Mouse (Mus musculus): ENCODE measurements at regions not wholly inside any gene's neighbourhood (a gene's known extent, or its start where the extent isn't known, plus 50 kb on each side); places are given as distances from the start of the nearest gene placed in this dataset.

GRCm38 (mm10) chr13:37468304-37469178, 123.5 kb downstream of the Ly86 start:
- no peak for TF ChIP-seq CTCF (IDR thresholded peaks at IDR 0.05)
- H3K9me3 ChIP-seq (ENCODE audit: low read length), result no peaks in the 10 kb centered on the region
- H3K4me1 ChIP-seq (ENCODE audit: insufficient read depth, low read length), result no peaks in the 10 kb centered on the region; the same call in 1 of the 2 replicates
- no peak overlapping the region for H3K4me2 ChIP-seq (ENCODE audit: low read depth, low read length, poor library complexity, severe bottlenecking)
- 54% methylated on average over 17 of the region's 17 CpGs for WGBS
- no peak overlapping the region for H3K27ac ChIP-seq (ENCODE audit: low read depth, low read length)
- ATAC-seq (ENCODE audit: low FRiP score), result no peak
- DNase-seq (ENCODE audit: low spot score), result peak; percentile 37
- no peak overlapping the region for H3K4me3 ChIP-seq (ENCODE audit: low read depth, low read length)
- H3K9ac ChIP-seq (replicated peaks; ENCODE audit: low read length, poor library complexity, severe bottlenecking), result no peak overlapping the region
- H3K27me3 ChIP-seq (ENCODE audit: insufficient read depth, low read length), result no peaks in the 10 kb centered on the region; the same call in 1 of the 2 replicates
- no peaks in the 10 kb centered on the region for H3K36me3 ChIP-seq (ENCODE audit: insufficient read depth, low read length)

GRCm38 (mm10) chr13:37470230-37470907, 125.4 kb downstream of the Ly86 start:
- ATAC-seq (ENCODE audit: low FRiP score), result no peak
- DNase-seq (ENCODE audit: low spot score), result peak; percentile 34
- H3K9ac ChIP-seq (replicated peaks; ENCODE audit: low read length, poor library complexity, severe bottlenecking), result no peak overlapping the region
- H3K27ac ChIP-seq (ENCODE audit: low read depth, low read length), result no peak overlapping the region
- no peaks in the 10 kb centered on the region for H3K36me3 ChIP-seq (ENCODE audit: insufficient read depth, low read length)
- H3K4me2 ChIP-seq (ENCODE audit: low read depth, low read length, poor library complexity, severe bottlenecking), result no peak overlapping the region
- no peaks in the 10 kb centered on the region; the same call in 1 of the 2 replicates for H3K4me1 ChIP-seq (ENCODE audit: insufficient read depth, low read length)
- 59% methylated on average over 11 of the region's 11 CpGs for WGBS
- TF ChIP-seq CTCF (IDR thresholded peaks at IDR 0.05), result no peak
- no peak overlapping the region for H3K4me3 ChIP-seq (ENCODE audit: low read depth, low read length)
- no peaks in the 10 kb centered on the region for H3K9me3 ChIP-seq (ENCODE audit: low read length)
- H3K27me3 ChIP-seq (ENCODE audit: insufficient read depth, low read length), result no peaks in the 10 kb centered on the region; the same call in 1 of the 2 replicates

DNA sequence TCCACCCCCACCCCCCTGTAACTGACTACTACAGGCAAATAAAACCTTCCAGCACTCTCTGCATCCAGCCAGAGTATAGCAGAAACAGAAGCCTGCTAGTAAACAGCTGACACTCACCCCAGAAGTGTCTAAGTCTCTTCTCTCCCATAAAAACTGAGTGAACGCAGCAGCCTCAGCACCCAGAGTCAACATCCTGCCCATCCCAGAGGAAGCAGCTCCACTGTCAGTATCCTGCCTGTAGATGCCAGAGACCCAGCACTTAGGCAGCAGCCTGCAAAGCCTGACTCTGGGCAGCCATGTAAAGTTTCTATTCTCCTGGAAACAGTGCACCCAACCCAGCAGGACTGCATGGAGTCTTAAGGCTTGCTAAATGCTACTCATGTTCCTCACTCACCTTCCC, 128.4 kb downstream of the Ly86 start:
- Histone ChIP-seq H3K4me3 (ENCODE audit: low read depth, low read length) (no peak overlapping the region), H3K27ac (ENCODE audit: low read depth, low read length) (no peak overlapping the region), H3K9me3 (ENCODE audit: low read length) (no peaks in the 10 kb centered on the region), H3K36me3 (ENCODE audit: insufficient read depth, low read length) (no peaks in the 10 kb centered on the region), H3K4me2 (ENCODE audit: low read depth, low read length, poor library complexity, severe bottlenecking) (no peak overlapping the region), H3K4me1 (ENCODE audit: insufficient read depth, low read length) (peaks cover 3% of the 10 kb centered on the region; the same call in 1 of the 2 replicates), H3K9ac (replicated peaks; ENCODE audit: low read length, poor library complexity, severe bottlenecking) (no peak overlapping the region), H3K27me3 (ENCODE audit: insufficient read depth, low read length) (0 out of 2 replicates have a peak, but pooled peaks cover 3% of the 10 kb centered on the region)
- ATAC-seq (ENCODE audit: low FRiP score) (no peak), DNase-seq (ENCODE audit: low spot score) (no peak)
- TF ChIP-seq CTCF (IDR thresholded peaks at IDR 0.05), result no peak
- WGBS, result 61% methylated on average over 1 of the region's 1 CpGs

GRCm38 (mm10) chr13:37475804-37476203, 130.8 kb downstream of the Ly86 start:
- Histone ChIP-seq H3K9me3 (ENCODE audit: low read length) (no peaks in the 10 kb centered on the region), H3K27ac (ENCODE audit: low read depth, low read length) (no peak overlapping the region), H3K4me3 (ENCODE audit: low read depth, low read length) (no peak overlapping the region), H3K9ac (replicated peaks; ENCODE audit: low read length, poor library complexity, severe bottlenecking) (no peak overlapping the region), H3K4me1 (ENCODE audit: insufficient read depth, low read length) (peaks cover 3% of the 10 kb centered on the region; the same call in 1 of the 2 replicates), H3K4me2 (ENCODE audit: low read depth, low read length, poor library complexity, severe bottlenecking) (no peak overlapping the region), H3K27me3 (ENCODE audit: insufficient read depth, low read length) (peaks cover 3% of the 10 kb centered on the region; the same call in 1 of the 2 replicates), H3K36me3 (ENCODE audit: insufficient read depth, low read length) (no peaks in the 10 kb centered on the region)
- no peak for DNase-seq (ENCODE audit: low spot score)
- WGBS, result 80% methylated on average over 3 of the region's 3 CpGs
- TF ChIP-seq CTCF (IDR thresholded peaks at IDR 0.05), result no peak
- ATAC-seq (ENCODE audit: low FRiP score), result no peak

DNA sequence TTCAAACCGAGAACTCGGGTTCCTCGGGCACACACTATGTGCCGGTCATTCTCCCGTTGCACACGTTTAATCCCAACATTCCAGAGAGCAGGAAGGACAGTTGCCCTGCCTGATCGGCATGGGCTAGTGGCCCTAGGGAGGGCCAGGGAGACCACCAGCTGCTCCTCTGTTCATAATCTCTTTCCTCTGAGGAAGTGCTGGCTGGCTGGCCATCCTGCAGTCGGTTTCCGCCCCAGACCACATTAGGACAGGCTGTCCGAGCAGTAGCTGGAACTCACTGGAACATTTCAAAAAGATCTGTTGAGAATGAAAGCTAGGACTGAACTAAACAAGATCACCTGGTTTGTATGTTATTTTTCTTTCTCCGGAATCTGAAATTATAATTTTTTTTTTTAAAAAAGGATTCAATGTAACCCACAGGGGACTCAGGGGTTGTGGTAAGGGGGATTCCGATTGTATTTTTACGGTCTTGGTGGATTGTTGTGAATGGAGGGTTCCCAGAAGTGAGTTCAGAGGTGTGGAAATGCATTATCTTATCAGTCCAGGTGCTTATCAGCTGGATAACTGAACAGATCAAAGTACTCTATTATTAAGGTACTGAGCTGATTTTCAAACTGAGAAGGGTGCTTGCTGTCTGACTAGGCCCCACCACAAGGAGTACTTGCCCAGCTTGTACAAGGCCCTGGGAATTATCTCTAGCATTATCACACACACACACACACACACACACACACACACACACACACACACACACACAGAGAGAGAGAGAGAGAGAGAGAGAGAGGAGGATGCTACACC, 131.4 kb downstream of the Ly86 start:
- H3K27me3 ChIP-seq (ENCODE audit: insufficient read depth, low read length), result peaks cover 3% of the 10 kb centered on the region; the same call in 1 of the 2 replicates
- DNase-seq (ENCODE audit: low spot score) (no peak), ATAC-seq (ENCODE audit: low FRiP score) (no peak)
- H3K27ac ChIP-seq (ENCODE audit: low read depth, low read length), result no peak overlapping the region
- no peak overlapping the region for H3K4me2 ChIP-seq (ENCODE audit: low read depth, low read length, poor library complexity, severe bottlenecking)
- H3K4me3 ChIP-seq (ENCODE audit: low read depth, low read length), result no peak overlapping the region
- no peaks in the 10 kb centered on the region for H3K36me3 ChIP-seq (ENCODE audit: insufficient read depth, low read length)
- H3K4me1 ChIP-seq (ENCODE audit: insufficient read depth, low read length), result peaks cover 3% of the 10 kb centered on the region; the same call in 1 of the 2 replicates
- 51% methylated on average over 13 of the region's 13 CpGs for WGBS
- no peak overlapping the region for H3K9ac ChIP-seq (replicated peaks; ENCODE audit: low read length, poor library complexity, severe bottlenecking)
- no peaks in the 10 kb centered on the region for H3K9me3 ChIP-seq (ENCODE audit: low read length)
- TF ChIP-seq CTCF (IDR thresholded peaks at IDR 0.05), result no peak
